Comparison of ENCODE assay signal across 8 mouse cellular contexts in the genomic region with DNA sequence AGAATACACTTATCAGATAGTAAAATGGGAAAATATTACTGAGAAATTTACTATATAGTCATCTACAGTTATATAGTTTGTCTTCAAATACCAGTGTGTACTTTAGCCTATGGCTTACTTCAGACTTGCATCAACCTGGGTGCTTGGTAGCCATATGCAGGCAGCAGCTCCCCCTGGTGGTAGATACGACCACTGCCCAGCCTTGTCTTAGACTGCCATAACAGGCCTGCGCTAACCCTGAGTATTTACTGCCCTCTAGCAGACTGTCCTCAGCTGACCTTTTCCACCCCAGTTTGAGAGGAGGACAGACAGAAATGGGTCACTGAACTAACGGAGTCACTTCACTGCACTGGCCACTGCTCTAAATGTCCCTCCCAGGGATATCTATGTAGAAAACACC.
DNase-seq lines count a peak whose midpoint lies in the region; ATAC-seq and TF ChIP-seq lines count a peak whose summit lies in the region.

No protein-coding gene starts in this region.

- no peak for TF ChIP-seq POLR2A in CH12.LX (IDR thresholded peaks at IDR 0.05; ENCODE audit: low read depth, low read length)
- TF ChIP-seq POLR2A in lung, adult 2 months (IDR thresholded peaks at IDR 0.05; ENCODE audit: borderline replicate concordance, extremely low read depth, low read depth, low read length), result no peak

- TF ChIP-seq EP300 in CH12.LX (IDR thresholded peaks at IDR 0.05; ENCODE audit: low read length), result no peak
- TF ChIP-seq EP300 in heart, postnatal 0 days (IDR thresholded peaks at IDR 0.05; ENCODE audit: low read depth), result no peak

- peaks cover 0 to 1% of the 10 kb centered on the region in 2 experiments for H3K36me3 ChIP-seq in CH12.LX (replicated peaks in 1 of 2; ENCODE audit: control insufficient read depth in 1 of 2, insufficient read depth in 1 of 2, low read length in 1 of 2)
- H3K36me3 ChIP-seq in forebrain, embryonic 11.5 days (ENCODE audit: control insufficient read depth, insufficient read depth, low read length), result no peaks in the 10 kb centered on the region
- no peaks in the 10 kb centered on the region for H3K36me3 ChIP-seq in heart, postnatal 0 days (replicated peaks; ENCODE audit: control insufficient read depth, insufficient read depth, low read length)

- dilution Hi-C loops in CH12.LX (cut with MboI; ENCODE audit: extremely low pct_ligation_motif_present, extremely low pct_unique_long_range_greater_than_20kb, low sequenced_read_pairs), result no loop called here

- H3K4me2 ChIP-seq in CH12.LX (ENCODE audit: insufficient read depth, low read depth, poor library complexity, severe bottlenecking), result peak overlapping the region; percentile 57; the same call in 1 of the 2 replicates
- H3K4me2 ChIP-seq in forebrain, embryonic 11.5 days (ENCODE audit: low read depth, low read length, severe bottlenecking), result no peak overlapping the region
- no peak overlapping the region for H3K4me2 ChIP-seq in heart, postnatal 0 days (ENCODE audit: low read depth, low read length)

- DNase-seq in CH12.LX (ENCODE audit: extremely low read depth), result peak; percentile 84
- peak; percentile 69 for DNase-seq in c-Kit-positive CD71-negative TER-119-negative erythroid progenitor cells, embryonic 14.5 days (ENCODE audit: low read depth)
- DNase-seq in forebrain, embryonic 11.5 days (ENCODE audit: low spot score), result peak; percentile 86
- DNase-seq in heart, postnatal 0 days (ENCODE audit: low spot score), result peak; percentile 85
- peak; percentile 86 to 90 for DNase-seq in kidney, postnatal 25 days
- DNase-seq in lung, adult 2 months, result peak; percentile 69
- peak; percentile 46 for DNase-seq in testis, postnatal 14 days (ENCODE audit: low spot score)

- H3K4me1 ChIP-seq in CH12.LX (ENCODE audit: control insufficient read depth in 1 of 2, insufficient read depth in 2 of 2), result peaks cover 0 to 5% of the 10 kb centered on the region in 2 experiments; a peak in 2 of 4 replicates
- no peaks in the 10 kb centered on the region for H3K4me1 ChIP-seq in forebrain, embryonic 11.5 days (replicated peaks; ENCODE audit: control insufficient read depth, insufficient read depth, low read length)
- H3K4me1 ChIP-seq in heart, postnatal 0 days (ENCODE audit: control insufficient read depth, insufficient read depth), result no peaks in the 10 kb centered on the region
- H3K4me1 ChIP-seq in lung, adult 2 months (ENCODE audit: control insufficient read depth, insufficient read depth, low read length), result no peaks in the 10 kb centered on the region

- no peak overlapping the region for H3K4me3 ChIP-seq in CH12.LX (replicated peaks in 1 of 3; ENCODE audit: low read depth in 2 of 3, low read length in 2 of 3, poor library complexity in 1 of 3)
- H3K4me3 ChIP-seq in forebrain, embryonic 11.5 days (ENCODE audit: low read depth, low read length), result no peak overlapping the region
- no peak overlapping the region for H3K4me3 ChIP-seq in heart, postnatal 0 days (ENCODE audit: low read depth, low read length)
- H3K4me3 ChIP-seq in lung, adult 2 months (replicated peaks; ENCODE audit: extremely low read depth, low read depth, low read length), result no peak overlapping the region

- peak; percentile 91 to 99 for TF ChIP-seq CTCF in CH12.LX (conservative IDR thresholded peaks at IDR 0.05 in 1 of 2, IDR thresholded peaks at IDR 0.05 in 1 of 2; ENCODE audit: low read depth in 2 of 2, low read length in 2 of 2)
- TF ChIP-seq CTCF in heart, postnatal 0 days (IDR thresholded peaks at IDR 0.05; ENCODE audit: low read depth), result peak; percentile 98
- TF ChIP-seq CTCF in lung, adult 2 months (IDR thresholded peaks at IDR 0.05; ENCODE audit: insufficient read depth, low read length), result peak; percentile 94

- whole genome bisulfite sequencing in forebrain, embryonic 11.5 days, result 15% methylated on average over 3 of the region's 3 CpGs
- WGBS in heart, postnatal 0 days, result 23% methylated on average over 3 of the region's 3 CpGs
- 7% methylated on average over 3 of the region's 3 CpGs for WGBS in lung, adult 2 months

- in situ Hi-C loops in CH12.LX (cut with MboI; ENCODE audit: low pct_ligation_motif_present, low pct_unique_long_range_greater_than_20kb, low sequenced_read_pairs), result no loop called here

- H3K79me2 ChIP-seq in CH12.LX (replicated peaks; ENCODE audit: control insufficient read depth, extremely low read depth, insufficient read depth, poor library complexity, severe bottlenecking), result no peaks in the 10 kb centered on the region

- ATAC-seq in forebrain, embryonic 11.5 days (replicated peaks; ENCODE audit: low FRiP score), result peak; percentile 80
- ATAC-seq in heart, postnatal 0 days (ENCODE audit: insufficient read depth, low read depth), result peak; percentile 90
- ATAC-seq in neutrophil, adult 5-6 weeks (ENCODE audit: extremely low read depth, insufficient number of reproducible peaks, low FRiP score, poor library complexity, severe bottlenecking), result peak; percentile 88

- no peak overlapping the region for H3K27ac ChIP-seq in CH12.LX (ENCODE audit: insufficient read depth, low read depth)
- H3K27ac ChIP-seq in forebrain, embryonic 11.5 days (ENCODE audit: low read depth, low read length), result no peak overlapping the region
- H3K27ac ChIP-seq in heart, postnatal 0 days (ENCODE audit: low read depth), result no peak overlapping the region

- H3K9ac ChIP-seq in CH12.LX (ENCODE audit: insufficient read depth, low read depth), result no peak overlapping the region
- no peak overlapping the region for H3K9ac ChIP-seq in forebrain, embryonic 11.5 days (ENCODE audit: low read length)
- no peak overlapping the region for H3K9ac ChIP-seq in heart, postnatal 0 days (replicated peaks; ENCODE audit: low read depth, low read length)

- H3K9me3 ChIP-seq in CH12.LX (replicated peaks; ENCODE audit: low read length), result no peaks in the 10 kb centered on the region
- H3K9me3 ChIP-seq in forebrain, embryonic 11.5 days (ENCODE audit: control insufficient read depth, low read length), result no peaks in the 10 kb centered on the region
- no peaks in the 10 kb centered on the region for H3K9me3 ChIP-seq in heart, postnatal 0 days (replicated peaks; ENCODE audit: control insufficient read depth, low read length)

- H3K27me3 ChIP-seq in CH12.LX (replicated peaks), result no peaks in the 10 kb centered on the region
- no peaks in the 10 kb centered on the region for H3K27me3 ChIP-seq in forebrain, embryonic 11.5 days (ENCODE audit: control insufficient read depth, insufficient read depth, low read length)
- H3K27me3 ChIP-seq in heart, postnatal 0 days (ENCODE audit: control insufficient read depth, insufficient read depth, low read length), result no peaks in the 10 kb centered on the region

- peak; percentile 90 for TF ChIP-seq RAD21 in CH12.LX (IDR thresholded peaks at IDR 0.05; ENCODE audit: low read depth, low read length)

TF ChIP-seq in CH12.LX, 34 proteins besides CTCF, POLR2A, EP300 and RAD21:
- TF ChIP-seq JUND (conservative IDR thresholded peaks at IDR 0.05; ENCODE audit: low read depth, low read length) (no peak), ELF1 (IDR thresholded peaks at IDR 0.05; ENCODE audit: low read depth, low read length) (no peak), JUN (IDR thresholded peaks at IDR 0.05; ENCODE audit: insufficient read depth, low read depth, low read length) (no peak), NELFE (IDR thresholded peaks at IDR 0.05; ENCODE audit: low read depth, low read length) (peak; percentile 48; the same call in 1 of the 2 replicates), ZNF384 (IDR thresholded peaks at IDR 0.05; ENCODE audit: low read depth, low read length) (no peak), NRF1 (IDR thresholded peaks at IDR 0.05; ENCODE audit: low read depth, low read length) (no peak), GABPA (IDR thresholded peaks at IDR 0.05; ENCODE audit: insufficient replicate concordance, low read depth, low read length) (no peak), MYC (IDR thresholded peaks at IDR 0.05; ENCODE audit: low read depth, low read length) (no peak), ZKSCAN1 (IDR thresholded peaks at IDR 0.05; ENCODE audit: borderline replicate concordance, low read depth, low read length) (no peak), IRF4 (IDR thresholded peaks at IDR 0.05; ENCODE audit: low read depth, low read length) (peak; percentile 19; the same call in 1 of the 2 replicates), PAX5 (IDR thresholded peaks at IDR 0.05; ENCODE audit: low read length) (no peak), SIN3A (IDR thresholded peaks at IDR 0.05; ENCODE audit: low read length) (no peak), UBTF (IDR thresholded peaks at IDR 0.05; ENCODE audit: low read depth, low read length) (no peak), E2F4 (IDR thresholded peaks at IDR 0.05; ENCODE audit: insufficient replicate concordance, low read depth, low read length) (no peak), CHD1 (IDR thresholded peaks at IDR 0.05; ENCODE audit: low read depth, low read length) (no peak), MAZ (IDR thresholded peaks at IDR 0.05; ENCODE audit: low read depth, low read length) (no peak), SMC3 (IDR thresholded peaks at IDR 0.05; ENCODE audit: low read depth, low read length) (peak; percentile 87), ETS1 (conservative IDR thresholded peaks at IDR 0.05; ENCODE audit: low read depth, low read length) (no peak), ZC3H11A (IDR thresholded peaks at IDR 0.05; ENCODE audit: low read depth, low read length) (peak; percentile 38; the same call in 1 of the 2 replicates), USF1 (IDR thresholded peaks at IDR 0.05; ENCODE audit: low read depth, low read length) (no peak), HCFC1 (IDR thresholded peaks at IDR 0.05; ENCODE audit: low read depth, low read length) (0 out of 2 replicates have a peak, but pooled peaks have one; percentile 24), USF2 (conservative IDR thresholded peaks at IDR 0.05; ENCODE audit: low read depth, low read length) (no peak), TCF12 (IDR thresholded peaks at IDR 0.05; ENCODE audit: low read depth, low read length) (peak; percentile 38; the same call in 1 of the 2 replicates), MEF2A (IDR thresholded peaks at IDR 0.05; ENCODE audit: borderline replicate concordance, low read depth, low read length) (peak; percentile 43; the same call in 1 of the 2 replicates)
